Mouse (Mus musculus) right cerebral cortex, postnatal 36 days (tissue): Measurements from ENCODE around the gene 4931417E11Rik.

ENCODE experiments used
- DNase-seq, 2 experiments: peaks; one replicate each; pipeline ENCODE4 v3.0.0; 2022; ENCODE audit warnings: low spot score in 2 of 2, mixed read lengths in 1 of 2

Gene 4931417E11Rik

DNA sequence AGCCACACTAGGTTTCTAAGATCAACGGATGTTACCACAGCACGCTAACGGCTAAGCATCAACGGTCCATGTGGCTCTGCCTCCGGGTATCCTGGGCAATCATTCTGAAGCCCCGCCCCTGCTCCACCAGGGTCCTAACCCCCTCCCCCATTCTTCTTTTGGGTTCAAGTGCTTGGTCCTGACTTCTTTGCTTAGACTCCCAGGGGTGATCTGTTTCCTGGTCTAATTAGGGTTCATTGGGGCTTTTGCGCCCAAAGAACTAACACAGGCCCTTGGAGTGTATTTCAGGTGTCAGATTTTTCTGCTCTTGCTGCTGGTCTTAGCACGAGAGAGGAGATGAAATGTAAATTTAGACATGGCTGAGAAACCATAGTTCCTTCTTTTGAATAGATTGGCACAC lies at the start of gene 4931417E11Rik:
Gene 4931417E11Rik (minus strand): TSS at position 101 of the 400 bp plus-strand sequence.
- no peak for DNase-seq

GRCm38 (mm10) chr6:73517818-73518396 lies 48.4 kb upstream of the 4931417E11Rik start:
- DNase-seq = peak; percentile 29 to 34

DNA sequence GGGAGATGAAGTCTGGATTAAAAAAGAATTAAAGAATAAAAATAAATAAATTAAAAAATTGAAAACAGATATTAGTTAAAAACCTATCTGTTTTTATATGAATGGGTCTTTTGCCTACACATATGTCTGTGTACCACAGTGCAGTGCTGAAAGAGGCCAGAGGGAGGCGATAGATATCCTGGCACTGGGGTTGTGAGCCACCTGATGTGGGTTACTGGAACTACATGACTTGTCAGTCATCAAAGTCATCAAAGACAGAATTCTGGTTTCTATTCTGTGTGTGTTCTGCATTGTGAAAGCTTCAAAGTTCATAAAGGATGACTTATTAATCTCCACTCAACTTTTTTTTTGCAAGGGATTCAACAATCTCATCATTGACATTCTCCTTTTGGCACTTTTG lies 43.4 kb upstream of the 4931417E11Rik start:
- no peak for DNase-seq

GRCm38 (mm10) chr6:73499631-73500030 lies 30.2 kb upstream of the 4931417E11Rik start:
- no peak for DNase-seq

DNA sequence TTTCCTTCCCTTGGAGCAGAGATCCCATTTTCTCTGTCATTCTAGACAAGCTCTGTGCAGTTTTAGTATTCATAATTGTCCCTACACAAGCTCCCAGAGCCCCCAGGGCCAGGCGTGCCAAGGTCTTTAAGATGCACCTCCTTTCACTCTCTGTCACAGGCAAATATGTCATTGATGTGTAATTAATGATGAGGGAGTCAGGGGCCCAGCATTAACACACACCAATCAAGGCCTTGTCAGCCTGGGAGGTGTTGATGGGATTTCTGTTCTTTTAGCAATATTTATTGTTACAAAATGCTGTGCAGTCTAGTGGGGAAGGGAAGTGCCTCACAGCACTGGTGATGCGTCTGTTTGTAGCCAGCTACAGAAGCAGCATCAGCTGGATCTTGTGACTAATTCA lies 27.9 kb upstream of the 4931417E11Rik start:
- no peak for DNase-seq

- DNase-seq = no peak
These were observed 21.1 kb upstream of the 4931417E11Rik start for GRCm38 (mm10) chr6:73490524-73490923.

DNA sequence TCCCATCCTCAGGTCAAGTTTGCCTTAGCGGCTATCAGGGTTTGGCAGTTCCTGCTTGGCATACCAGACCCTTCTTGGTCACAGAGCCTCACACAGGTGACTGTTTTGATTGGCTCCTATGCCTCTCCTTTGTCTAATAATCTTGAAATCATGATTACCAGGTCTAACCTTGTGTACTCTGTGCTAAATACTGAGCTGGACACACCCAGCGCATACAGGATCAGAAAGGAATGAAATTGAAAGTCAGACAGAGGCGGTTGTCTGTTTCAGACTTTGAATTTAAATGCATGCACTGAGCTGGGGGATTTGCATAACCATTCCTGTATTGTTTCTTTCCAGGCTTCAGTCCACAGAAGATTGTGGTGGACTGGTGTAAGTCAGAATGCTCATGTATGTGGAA lies 16.1 kb upstream of the 4931417E11Rik start:
- DNase-seq = no peak

GRCm38 (mm10) chr6:73466084-73466483 lies 3.4 kb downstream of the 4931417E11Rik start:
- DNase-seq = no peak

DNA sequence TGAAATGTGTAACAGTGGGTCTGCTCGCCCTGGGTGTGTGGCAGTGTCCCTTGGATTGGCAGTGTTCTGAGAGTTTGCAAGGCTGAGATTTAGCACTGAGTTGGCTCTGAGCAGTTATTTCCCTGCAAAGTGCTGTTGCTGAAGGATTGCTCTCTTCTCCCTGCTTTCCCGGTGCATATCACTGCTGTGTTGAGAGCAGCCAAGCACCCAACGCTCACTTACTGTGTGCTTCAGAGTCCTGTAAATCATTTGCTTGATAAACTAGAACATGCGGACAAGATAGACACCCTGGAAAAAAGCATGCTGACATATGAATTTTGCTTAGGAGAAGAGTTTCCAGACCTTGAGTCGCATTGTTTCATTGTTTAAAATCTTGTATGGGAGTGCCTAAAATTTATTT lies 6.9 kb downstream of the 4931417E11Rik start:
- no peak for DNase-seq

DNA sequence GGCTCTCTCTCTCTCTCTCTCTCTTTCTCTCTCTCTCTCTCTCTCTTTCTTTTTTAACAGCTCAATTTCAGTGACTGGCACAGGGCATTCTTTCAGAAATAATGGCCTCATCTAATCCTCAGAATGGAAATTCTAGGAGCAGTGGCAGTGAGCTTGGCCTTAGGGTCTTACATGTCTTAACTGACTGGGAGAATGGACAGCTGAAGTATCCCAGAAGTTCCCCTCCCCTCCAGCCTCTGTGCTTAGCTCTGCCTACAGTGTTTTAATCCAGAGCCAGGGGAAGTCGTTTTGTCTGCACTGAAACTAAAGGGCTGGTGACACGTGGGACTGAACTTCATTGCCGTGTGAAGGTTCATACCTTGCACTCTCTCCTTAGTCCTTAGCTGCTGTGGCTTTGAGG lies 35.6 kb downstream of the 4931417E11Rik start:
- DNase-seq = no peak

GRCm38 (mm10) chr6:73428618-73429336 lies 40.7 kb downstream of the 4931417E11Rik start:
- DNase-seq = no peak

- DNase-seq = no peak
These were observed 42.1 kb downstream of the 4931417E11Rik start for GRCm38 (mm10) chr6:73427273-73427812.
